Mouse (Mus musculus) spleen, adult 18-20 months (tissue): ENCODE results near the gene Prkab2.
A peak's percentile ranks its signal among the peaks of the same experiment; 100 is the strongest.

Experiments used
- DNase-seq, 2 experiments: peaks; one replicate each; pipeline ENCODE4 v3.0.0; 2022; ENCODE audit warnings: mixed read lengths in 2 of 2

Prkab2 gene

GRCm38 (mm10) chr3:97653781-97654180 is 4.2 kb upstream of the Prkab2 start:
- no peak for DNase-seq

- DNase-seq: peak in 1 of 2 experiments; percentile 27
Measured at GRCm38 (mm10) chr3:97654901-97655300, 3.1 kb upstream of the Prkab2 start.

GRCm38 (mm10) chr3:97658426-97659193 is 617 bp downstream of the Prkab2 start:
- peak in 1 of 2 experiments; percentile 16 for DNase-seq

- no peak for DNase-seq
Measured at GRCm38 (mm10) chr3:97659746-97660145, 1.8 kb downstream of the Prkab2 start.

GRCm38 (mm10) chr3:97661206-97661605 is 3.2 kb downstream of the Prkab2 start:
- no peak for DNase-seq

GRCm38 (mm10) chr3:97665525-97665924 is 7.5 kb downstream of the Prkab2 start:
- DNase-seq: no peak

GRCm38 (mm10) chr3:97666154-97666553 is 8.2 kb downstream of the Prkab2 start:
- no peak for DNase-seq

- DNase-seq: no peak
Measured at GRCm38 (mm10) chr3:97667093-97667675, 9.2 kb downstream of the Prkab2 start.

GRCm38 (mm10) chr3:97674644-97675110 is 16.7 kb downstream of the Prkab2 start, which contains the start of gene Gm17651:
Gene Gm17651, minus strand, starts transcription at chr3:97674694.
- DNase-seq: no peak

- DNase-seq: no peak
Measured at GRCm38 (mm10) chr3:97676126-97676525, 18.1 kb downstream of the Prkab2 start.

- DNase-seq: no peak
Measured at GRCm38 (mm10) chr3:97678416-97678815, 20.4 kb downstream of the Prkab2 start.

GRCm38 (mm10) chr3:97680631-97681320 is 22.8 kb downstream of the Prkab2 start:
- peak; percentile 74 to 91 for DNase-seq

- peak; percentile 41 to 76 for DNase-seq
Measured at GRCm38 (mm10) chr3:97681321-97682158, 23.5 kb downstream of the Prkab2 start.

GRCm38 (mm10) chr3:97682159-97682502 is 24.1 kb downstream of the Prkab2 start:
- no peak for DNase-seq

- DNase-seq: no peak
Measured at GRCm38 (mm10) chr3:97682576-97682975, 24.6 kb downstream of the Prkab2 start.

- DNase-seq: no peak
Measured at GRCm38 (mm10) chr3:97683560-97684195, 25.7 kb downstream of the Prkab2 start.

- no peak for DNase-seq
Measured at GRCm38 (mm10) chr3:97686372-97687117, 28.6 kb downstream of the Prkab2 start.

- DNase-seq: no peak
Measured at GRCm38 (mm10) chr3:97689289-97689688, 31.3 kb downstream of the Prkab2 start.

- no peak for DNase-seq
Measured at GRCm38 (mm10) chr3:97690590-97690989, 32.6 kb downstream of the Prkab2 start.

- DNase-seq: no peak
Measured at GRCm38 (mm10) chr3:97691443-97692017, 33.5 kb downstream of the Prkab2 start.

GRCm38 (mm10) chr3:97693806-97694205 is 35.8 kb downstream of the Prkab2 start:
- no peak for DNase-seq
